Mouse (Mus musculus) cerebellum, postnatal 14 days (tissue): ENCODE measurements around the gene Lypd4.
"Not testable (repeated sequence)": the region's sequence is repeated elsewhere in the genome, so short reads cannot be mapped to it uniquely, and the experiment has no call there.

Experiments used
- DNase-seq, 2 experiments: peaks; one replicate each; pipeline ENCODE4 v3.0.0; 2021; ENCODE audit warnings: mixed read lengths in 2 of 2

Gene Lypd4

DNA sequence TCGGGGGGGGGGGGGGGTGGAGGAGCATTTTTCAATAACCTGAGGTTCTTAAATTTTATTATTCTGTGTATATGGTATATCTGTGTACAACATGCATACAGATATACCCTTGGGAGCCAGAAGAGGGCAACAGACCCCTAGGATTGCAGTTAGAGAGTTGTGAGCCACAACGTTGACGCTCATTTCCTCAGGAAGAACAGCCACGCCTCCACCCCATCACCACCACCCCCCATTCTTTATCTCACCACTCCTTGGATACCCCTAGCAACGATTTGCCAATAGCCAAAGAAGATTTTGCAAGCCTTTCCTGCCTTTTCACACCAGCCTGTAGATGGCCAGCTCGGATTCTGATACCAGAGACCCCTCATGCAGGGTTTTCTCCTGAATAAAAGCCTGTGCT, 24.0 kb downstream of the Lypd4 start:
- no peak for DNase-seq

DNA sequence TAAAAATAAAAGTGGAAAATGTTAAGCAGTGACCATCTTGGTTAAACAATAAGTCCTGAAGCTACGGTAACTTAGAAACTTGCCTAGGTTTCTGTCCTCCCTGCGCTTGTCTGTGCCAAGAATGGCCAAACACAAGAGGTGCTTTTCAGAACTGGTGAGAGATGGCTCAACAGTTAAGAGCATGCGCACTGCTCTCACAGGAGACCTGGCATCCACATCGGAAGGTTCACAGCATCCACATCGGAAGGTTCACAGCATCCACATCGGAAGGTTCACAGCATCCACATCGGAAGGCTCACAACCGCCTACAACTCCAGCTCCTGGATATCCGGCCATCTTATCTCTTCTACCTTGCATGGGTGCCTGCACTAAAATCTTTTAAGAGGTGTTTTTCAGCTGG, 24.6 kb downstream of the Lypd4 start:
- DNase-seq, result no peak

DNA sequence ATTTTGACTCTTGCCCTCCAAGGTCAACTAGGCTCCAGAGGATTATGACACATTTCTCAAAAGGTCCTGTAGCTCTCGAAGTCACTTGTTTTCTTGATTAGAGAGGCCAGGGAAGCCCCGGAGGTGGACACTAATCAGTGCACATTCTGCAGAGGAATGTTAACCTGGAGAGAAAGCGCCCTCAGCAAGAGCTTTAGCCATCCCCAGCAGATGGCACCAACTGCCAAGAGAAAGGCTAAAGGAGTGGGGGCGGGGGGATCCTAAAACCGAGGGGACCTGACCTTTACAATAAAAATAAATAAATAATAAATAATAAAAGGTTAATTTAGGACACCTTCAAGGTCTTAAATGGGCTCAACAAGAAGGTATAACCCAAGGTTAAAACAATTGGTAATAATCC, 25.6 kb downstream of the Lypd4 start:
- DNase-seq, result no peak

DNA sequence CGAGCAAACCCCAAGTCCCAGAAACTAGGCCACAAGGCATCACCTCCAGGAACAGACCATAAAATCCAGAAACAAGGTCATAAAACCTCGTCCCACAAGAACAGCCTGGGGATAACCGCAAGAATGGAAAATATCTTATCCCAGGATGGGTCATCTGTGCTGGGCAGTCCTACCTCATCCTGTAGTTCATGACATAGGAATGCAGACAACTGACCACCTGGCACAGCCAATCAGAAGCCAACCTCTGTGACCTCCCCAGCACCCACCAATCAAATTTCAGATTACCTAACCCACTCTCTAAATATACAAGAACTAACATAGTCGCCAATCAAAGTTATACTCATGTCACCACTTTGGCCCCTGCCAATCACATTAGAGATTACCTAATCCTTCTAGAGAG, 28.7 kb downstream of the Lypd4 start:
- DNase-seq, result no peak

DNA sequence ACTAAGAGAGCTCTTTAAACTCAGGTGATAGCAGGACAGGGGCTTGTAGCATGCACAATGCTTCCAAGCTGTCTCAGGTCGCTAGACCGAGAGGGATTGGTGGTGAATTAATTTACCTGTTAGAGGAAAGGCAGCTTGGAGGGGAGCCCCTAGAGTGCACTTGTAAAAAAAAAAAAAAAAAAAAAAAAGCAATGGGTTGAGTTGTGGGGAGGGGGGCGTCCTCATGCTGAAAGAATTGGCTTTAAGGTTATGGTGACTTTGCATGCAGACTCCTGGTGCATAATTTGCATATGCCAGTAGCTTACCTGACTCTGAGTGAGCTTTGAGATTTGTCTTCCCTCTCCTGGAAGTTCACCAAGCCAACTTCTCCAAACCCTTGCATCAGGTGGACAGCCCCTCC, 29.4 kb downstream of the Lypd4 start:
- DNase-seq, result no peak

DNA sequence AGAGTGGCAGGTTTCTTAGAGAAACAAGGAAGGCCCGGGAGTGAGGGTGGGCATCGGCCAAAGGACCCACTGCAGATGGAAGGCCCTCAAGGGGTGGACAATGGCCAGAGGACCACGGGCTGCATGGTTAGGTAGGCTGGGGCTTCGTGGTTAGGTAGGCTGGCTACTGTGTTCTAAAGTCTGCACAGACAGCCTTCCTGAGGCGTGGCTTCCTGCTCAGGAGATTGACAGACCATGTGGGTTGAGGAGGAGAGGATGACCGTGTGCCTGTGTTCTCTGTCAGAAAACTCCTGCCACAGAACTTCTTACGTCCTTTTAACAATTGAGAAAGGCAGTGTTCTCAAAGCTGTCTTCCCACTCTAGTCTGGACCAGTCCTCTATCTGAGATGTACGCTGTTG, 30.3 kb downstream of the Lypd4 start:
- no peak for DNase-seq

DNA sequence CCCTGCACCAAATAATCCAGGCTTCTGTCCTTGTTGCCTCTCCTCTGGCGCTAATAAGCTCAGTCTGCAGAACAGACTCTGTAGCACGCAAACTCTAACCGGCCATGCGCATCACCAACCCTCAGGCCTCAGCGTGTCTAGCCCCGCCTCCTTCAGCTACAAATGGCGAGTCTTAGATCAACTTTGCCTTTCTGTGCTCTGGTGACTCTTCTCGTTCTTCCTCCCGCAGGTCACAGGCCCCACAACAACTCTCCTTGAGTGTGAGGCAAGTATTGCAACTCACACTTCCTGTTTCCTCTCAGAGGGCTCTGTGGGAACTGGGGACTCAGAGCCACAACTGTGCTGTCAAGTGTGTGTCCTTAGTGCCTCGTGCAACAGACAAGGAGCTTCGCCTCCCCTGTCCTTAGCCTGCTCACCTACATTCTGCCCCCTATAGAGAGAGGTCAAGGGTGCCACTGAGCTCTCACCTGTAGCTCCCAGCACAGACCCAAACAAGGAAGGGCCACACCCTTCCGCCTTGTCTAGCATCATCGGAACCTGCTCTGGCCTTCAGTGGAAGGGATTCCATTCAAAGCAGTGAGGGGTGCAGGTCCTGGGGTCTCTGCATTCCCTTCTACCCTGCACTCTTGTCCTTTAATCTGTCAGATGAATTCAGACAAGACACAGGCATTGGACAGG, 30.9 kb downstream of the Lypd4 start:
- not testable (repeated sequence) for DNase-seq

DNA sequence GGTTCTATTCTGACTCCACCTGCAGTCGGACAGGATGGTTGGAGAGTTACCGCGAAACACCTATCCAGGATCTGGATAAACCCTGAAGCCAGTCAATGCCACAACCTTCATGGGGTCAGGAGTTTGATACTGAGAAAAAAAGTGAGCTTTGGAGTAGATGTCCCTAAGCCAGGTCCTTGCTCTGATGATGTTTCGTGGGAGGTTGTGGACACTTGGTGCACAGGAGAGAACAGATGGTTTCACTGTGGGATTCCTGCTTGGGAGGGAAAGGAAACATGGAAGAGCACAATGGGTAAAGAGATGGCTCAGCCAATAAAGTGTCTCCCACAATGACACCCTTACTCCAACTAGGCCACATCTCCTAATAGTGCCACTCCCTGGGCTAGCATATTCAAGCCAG, 42.6 kb downstream of the Lypd4 start:
- DNase-seq, result peak; percentile 46 to 68

DNA sequence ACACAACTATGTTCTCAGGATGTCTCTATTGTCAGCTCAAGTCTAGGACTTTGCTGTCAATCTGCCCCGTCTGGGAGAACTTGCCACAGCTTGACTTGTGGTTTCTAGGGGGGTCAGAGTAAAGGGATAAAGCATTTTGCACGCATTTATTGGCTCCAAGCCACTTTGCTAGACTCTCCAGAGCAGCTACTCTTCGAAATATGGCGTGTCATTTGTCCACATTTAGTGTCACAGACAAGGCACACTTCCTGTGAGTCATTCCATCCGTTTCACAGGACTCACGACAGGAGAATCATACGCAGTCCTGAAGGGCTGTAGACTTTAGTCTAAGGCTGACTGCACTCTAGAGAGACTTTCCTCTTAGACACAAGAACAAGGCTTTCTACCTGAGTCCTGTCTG, 45.3 kb downstream of the Lypd4 start:
- DNase-seq, result no peak

DNA sequence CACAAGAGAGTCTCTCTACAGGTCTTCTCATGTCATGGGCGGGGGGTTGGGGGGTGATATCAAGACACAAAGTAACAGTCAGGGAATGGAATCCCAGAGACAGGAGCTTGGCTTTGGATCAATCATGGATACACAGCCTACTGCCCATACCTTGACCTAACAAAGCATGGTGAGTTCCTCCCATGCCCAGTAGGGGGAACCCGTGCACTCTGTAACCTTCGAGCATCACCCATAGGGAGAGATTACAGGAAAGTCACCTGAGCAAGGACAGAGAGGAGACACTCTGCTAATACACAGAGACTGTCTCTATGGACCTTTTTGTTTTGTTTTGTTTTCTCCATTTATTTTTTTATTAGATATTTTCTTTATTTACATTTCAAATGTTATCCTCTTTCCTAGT, 52.2 kb downstream of the Lypd4 start:
- DNase-seq, result peak; percentile 90 to 91
